In genomic region chr8:123141741-123142462, GRCm38 (mm10) we compare ENCODE assay signal across 9 mouse cellular contexts. TPM values are rescaled to one million over a fixed set of nuclear protein-coding genes. Genes with fewer than 3 reads are reported as not detected.
DNase-seq lines count a peak whose midpoint lies in the region; ATAC-seq and TF ChIP-seq lines count a peak whose summit lies in the region.
"Had no signal": no experiment of that assay in that cellular context is flagged by ENCODE, and none has a peak within 500 bp of the region (broad histone marks: within the 10 kb centered on the region; RNA-seq: fewer than 3 reads in every experiment).

No protein-coding gene starts in this region.

- 0 out of 2 replicates have a peak, but pooled peaks cover 7% of the 10 kb centered on the region for H3K4me1 ChIP-seq in hindbrain, postnatal 0 days (ENCODE audit: insufficient read depth, low read length)
- H3K4me1 ChIP-seq in hindbrain, embryonic 12.5 days, result peaks cover 10% of the 10 kb centered on the region
- peaks cover 20% of the 10 kb centered on the region for H3K4me1 ChIP-seq in kidney, embryonic 16.5 days (ENCODE audit: insufficient read depth, low read length)
- peaks cover 36% of the 10 kb centered on the region for H3K4me1 ChIP-seq in lung, embryonic 15.5 days
- peaks cover 3% of the 10 kb centered on the region; the same call in 1 of the 2 replicates for H3K4me1 ChIP-seq in testis, adult 2 months (ENCODE audit: control insufficient read depth, insufficient read depth, low read length)

- no peaks in the 10 kb centered on the region for H3K27me3 ChIP-seq in hindbrain, postnatal 0 days (ENCODE audit: insufficient read depth, low read length)
- H3K27me3 ChIP-seq in hindbrain, embryonic 12.5 days, result no peaks in the 10 kb centered on the region; the same call in 1 of the 2 replicates
- H3K27me3 ChIP-seq in kidney, embryonic 16.5 days (ENCODE audit: insufficient read depth, low read length), result no peaks in the 10 kb centered on the region
- H3K27me3 ChIP-seq in lung, embryonic 15.5 days, result no peaks in the 10 kb centered on the region
- H3K27me3 ChIP-seq in testis, adult 2 months (ENCODE audit: control insufficient read depth, insufficient read depth, low read length), result no peaks in the 10 kb centered on the region

- TF ChIP-seq POLR2A in testis, adult 2 months (IDR thresholded peaks at IDR 0.05; ENCODE audit: control insufficient read depth, low read depth, low read length), result no peak

- H3K27ac ChIP-seq in hindbrain, postnatal 0 days, result peak overlapping the region; percentile 56; the same call in 1 of the 2 replicates
- H3K27ac ChIP-seq in hindbrain, embryonic 12.5 days, result no peak overlapping the region
- H3K27ac ChIP-seq in kidney, embryonic 16.5 days (ENCODE audit: low read length), result peak overlapping the region; percentile 36
- peak overlapping the region; percentile 92 for H3K27ac ChIP-seq in lung, embryonic 15.5 days
- peak overlapping the region; percentile 54 for H3K27ac ChIP-seq in testis, adult 2 months (ENCODE audit: control insufficient read depth, insufficient read depth, low read depth, low read length)

- peak; percentile 80 for ATAC-seq in hindbrain, postnatal 0 days
- no peak for ATAC-seq in hindbrain, embryonic 12.5 days (ENCODE audit: low FRiP score)
- peak; percentile 35; the same call in 1 of the 2 replicates for ATAC-seq in kidney, embryonic 16.5 days (ENCODE audit: low FRiP score, low TSS enrichment)
- ATAC-seq in lung, embryonic 15.5 days (ENCODE audit: borderline replicate concordance, extremely low read depth, low FRiP score, low TSS enrichment), result peak; percentile 78

- no peak overlapping the region for H3K4me2 ChIP-seq in hindbrain, postnatal 0 days (ENCODE audit: low read depth, low read length)
- no peak overlapping the region for H3K4me2 ChIP-seq in hindbrain, embryonic 12.5 days (replicated peaks)
- H3K4me2 ChIP-seq in kidney, embryonic 16.5 days (replicated peaks; ENCODE audit: low read depth, low read length), result no peak overlapping the region
- peak overlapping the region; percentile 4; the same call in 1 of the 2 replicates for H3K4me2 ChIP-seq in lung, embryonic 15.5 days

- no peak for TF ChIP-seq CTCF in hindbrain, postnatal 0 days (IDR thresholded peaks at IDR 0.05; ENCODE audit: low read depth)
- no peak for TF ChIP-seq CTCF in testis, adult 2 months (IDR thresholded peaks at IDR 0.05; ENCODE audit: control insufficient read depth, insufficient read depth, insufficient replicate concordance, low read depth, low read length)

- DNase-seq in hindbrain, postnatal 0 days (ENCODE audit: low spot score), result peak; percentile 89
- peak; percentile 68 for DNase-seq in cerebellum, adult 11 months
- peak; percentile 83 for DNase-seq in gastrocnemius, postnatal 25 days
- no peak for DNase-seq in liver

- H3K4me3 ChIP-seq in hindbrain, postnatal 0 days (ENCODE audit: low read length), result no peak overlapping the region
- H3K4me3 ChIP-seq in hindbrain, embryonic 12.5 days, result no peak overlapping the region
- no peak overlapping the region for H3K4me3 ChIP-seq in kidney, embryonic 16.5 days (ENCODE audit: low read length)
- H3K4me3 ChIP-seq in lung, embryonic 15.5 days, result no peak overlapping the region
- H3K4me3 ChIP-seq in testis, adult 2 months (ENCODE audit: control insufficient read depth, low read depth, low read length), result no peak overlapping the region

- H3K9ac ChIP-seq in hindbrain, postnatal 0 days (replicated peaks; ENCODE audit: low read length), result no peak overlapping the region
- H3K9ac ChIP-seq in hindbrain, embryonic 12.5 days, result no peak overlapping the region
- no peak overlapping the region for H3K9ac ChIP-seq in kidney, embryonic 16.5 days (replicated peaks; ENCODE audit: low read length)
- H3K9ac ChIP-seq in lung, embryonic 15.5 days, result no peak overlapping the region

- no peaks in the 10 kb centered on the region for H3K36me3 ChIP-seq in hindbrain, postnatal 0 days (ENCODE audit: insufficient read depth, low read length)
- no peaks in the 10 kb centered on the region for H3K36me3 ChIP-seq in hindbrain, embryonic 12.5 days
- H3K36me3 ChIP-seq in kidney, embryonic 16.5 days (ENCODE audit: insufficient read depth, low read length), result no peaks in the 10 kb centered on the region
- no peaks in the 10 kb centered on the region for H3K36me3 ChIP-seq in lung, embryonic 15.5 days
- H3K36me3 ChIP-seq in testis, adult 2 months (ENCODE audit: control insufficient read depth, insufficient read depth, low read length), result no peaks in the 10 kb centered on the region
- H3K36me3 ChIP-seq: G1E had no signal

- H3K9me3 ChIP-seq in hindbrain, postnatal 0 days (ENCODE audit: low read length), result no peaks in the 10 kb centered on the region
- H3K9me3 ChIP-seq in hindbrain, embryonic 12.5 days (replicated peaks), result no peaks in the 10 kb centered on the region
- H3K9me3 ChIP-seq in kidney, embryonic 16.5 days (ENCODE audit: low read length), result no peaks in the 10 kb centered on the region
- no peaks in the 10 kb centered on the region for H3K9me3 ChIP-seq in lung, embryonic 15.5 days

- 50% methylated on average over 14 of the region's 14 CpGs for WGBS in hindbrain, postnatal 0 days
- 86% methylated on average over 14 of the region's 14 CpGs for WGBS in hindbrain, embryonic 12.5 days
- 70% methylated on average over 14 of the region's 14 CpGs for WGBS in kidney, embryonic 16.5 days
- WGBS in lung, embryonic 15.5 days, result 51% methylated on average over 14 of the region's 14 CpGs

RNA-seq across cellular contexts. Expression of gene Sult5a1, which starts 16.2 kb away (rescaled TPM):
- 2.9 and 3.7 TPM in 2 replicates for total RNA-seq in hindbrain, postnatal 0 days (2014; rRNA removed)
- 2.7 and 2.9 TPM in 2 replicates for polyA plus RNA-seq in hindbrain, postnatal 0 days (2015; fragmentation: Nextera tagmentation; extraction: Ambion mirVana)
- polyA plus RNA-seq in hindbrain, embryonic 12.5 days (2016; fragmentation: Nextera tagmentation; extraction: Ambion mirVana), result 8.1 and 9.7 TPM in 2 replicates
- total RNA-seq in gastrocnemius, postnatal 25 days (2021), result 1 to 10 TPM; 1.4 to 1.8 TPM
- 10.5 and 12.6 TPM in 2 replicates for polyA plus RNA-seq in kidney, embryonic 16.5 days (2015; fragmentation: Nextera tagmentation; extraction: Ambion mirVana)
- 16.8 and 16.9 TPM in 2 replicates for polyA plus RNA-seq in lung, embryonic 15.5 days (2015; fragmentation: Nextera tagmentation; extraction: Ambion mirVana)
- polyA plus RNA-seq in testis, adult 2 months (2012; rRNA removed), result 3.8 and 5.2 TPM in 2 replicates
- polyA plus RNA-seq: G1E had no signal

RNA-seq across cellular contexts. Expression of gene Cpne7, which starts 24.7 kb away (rescaled TPM):
- total RNA-seq in hindbrain, postnatal 0 days (2014; rRNA removed), result 16.5 and 21.2 TPM in 2 replicates
- 11.9 and 13.4 TPM in 2 replicates for polyA plus RNA-seq in hindbrain, postnatal 0 days (2015; fragmentation: Nextera tagmentation; extraction: Ambion mirVana)
- polyA plus RNA-seq in hindbrain, embryonic 12.5 days (2016; fragmentation: Nextera tagmentation; extraction: Ambion mirVana), result 0.15 and 0.35 TPM in 2 replicates
- total RNA-seq in gastrocnemius, postnatal 25 days (2021), result under 1 TPM in 1 of 2 experiments, not detected in 1; 0.13 TPM
- 1.8 and 2.1 TPM in 2 replicates for polyA plus RNA-seq in kidney, embryonic 16.5 days (2015; fragmentation: Nextera tagmentation; extraction: Ambion mirVana)
- 0.34 and 0.50 TPM in 2 replicates for polyA plus RNA-seq in lung, embryonic 15.5 days (2015; fragmentation: Nextera tagmentation; extraction: Ambion mirVana)
- 1.1 and 1.3 TPM in 2 replicates for polyA plus RNA-seq in testis, adult 2 months (2012; rRNA removed)

RNA-seq across cellular contexts. Expression of gene Rpl13, which starts 39.8 kb away (rescaled TPM):
- total RNA-seq in hindbrain, postnatal 0 days (2014; rRNA removed), result 2,723 and 2,758 TPM in 2 replicates
- 808 and 861 TPM in 2 replicates for polyA plus RNA-seq in hindbrain, postnatal 0 days (2015; fragmentation: Nextera tagmentation; extraction: Ambion mirVana)
- 1,018 and 1,026 TPM in 2 replicates for polyA plus RNA-seq in hindbrain, embryonic 12.5 days (2016; fragmentation: Nextera tagmentation; extraction: Ambion mirVana)
- total RNA-seq in gastrocnemius, postnatal 25 days (2021), result 100 to 1,000 TPM; 366 to 379 TPM
- 1,084 and 1,349 TPM in 2 replicates for polyA plus RNA-seq in kidney, embryonic 16.5 days (2015; fragmentation: Nextera tagmentation; extraction: Ambion mirVana)
- 1,444 and 1,500 TPM in 2 replicates for polyA plus RNA-seq in lung, embryonic 15.5 days (2015; fragmentation: Nextera tagmentation; extraction: Ambion mirVana)
- polyA plus RNA-seq in testis, adult 2 months (2012; rRNA removed), result 834 and 1,155 TPM in 2 replicates

RNA-seq across cellular contexts. Expression of gene Dpep1, which starts 44.1 kb away (rescaled TPM):
- total RNA-seq in hindbrain, postnatal 0 days (2014; rRNA removed), result 1.2 and 1.8 TPM in 2 replicates
- 0.84 and 1.0 TPM in 2 replicates for polyA plus RNA-seq in hindbrain, postnatal 0 days (2015; fragmentation: Nextera tagmentation; extraction: Ambion mirVana)
- 0.35 and 0.36 TPM in 2 replicates for polyA plus RNA-seq in hindbrain, embryonic 12.5 days (2016; fragmentation: Nextera tagmentation; extraction: Ambion mirVana)
- 10 to 100 TPM; 11.0 to 16.1 TPM for total RNA-seq in gastrocnemius, postnatal 25 days (2021)
- polyA plus RNA-seq in kidney, embryonic 16.5 days (2015; fragmentation: Nextera tagmentation; extraction: Ambion mirVana), result 9.6 and 11.8 TPM in 2 replicates
- 4.5 and 6.1 TPM in 2 replicates for polyA plus RNA-seq in lung, embryonic 15.5 days (2015; fragmentation: Nextera tagmentation; extraction: Ambion mirVana)
- 9.6 and 10.5 TPM in 2 replicates for polyA plus RNA-seq in testis, adult 2 months (2012; rRNA removed)
- polyA plus RNA-seq: G1E had no signal
